Mouse (Mus musculus): ENCODE results near the gene H1fx.
"Not testable (repeated sequence)": the region's sequence is repeated elsewhere in the genome, so short reads cannot be mapped to it uniquely, and the experiment has no call there.

- TF ChIP-seq CTCF (conservative IDR thresholded peaks at IDR 0.05; ENCODE audit: insufficient read depth, insufficient read length, low read depth, low read length); POLR2A (IDR thresholded peaks at IDR 0.05; ENCODE audit: low read depth, low read length): not testable (repeated sequence)
Measured at GRCm38 (mm10) chr6:88004773-88005172, 23.3 kb upstream of the H1fx start.
